Mouse (Mus musculus) MEL (cell line): ENCODE data around the gene Hes3.
A peak's percentile ranks its signal among the peaks of the same experiment; 100 is the strongest.

Experiments used
- CTCF ChIP-seq, 3 experiments: IDR thresholded peaks in 2 of 3; conservative IDR thresholded peaks in 1 of 3; 2 replicates each; pipeline ENCODE4 v1.5.1; 2011 to 2012; ENCODE audit warnings: low read length in 3 of 3, low read depth in 2 of 3, mild to moderate bottlenecking in 2 of 3, improper control_type of control experiment in 1 of 3, inconsistent platforms in 1 of 3, mixed read lengths in 1 of 3, moderate library complexity in 1 of 3; ENCODE audit not compliant: control insufficient read depth in 1 of 3, insufficient read depth in 1 of 3, poor library complexity in 1 of 3, severe bottlenecking in 1 of 3
- ELF1 ChIP-seq: IDR thresholded peaks from 2 replicates; pipeline ENCODE4 v1.6.1; 2014; ENCODE audit warnings: low read depth, mild to moderate bottlenecking, inconsistent platforms, low read length, improper control_type of control experiment, moderate library complexity
- EP300 ChIP-seq, 2 experiments: IDR thresholded peaks; 2 replicates each; pipeline ENCODE4 v1.6.1; 2011; ENCODE audit warnings: improper control_type of control experiment in 2 of 2, low read length in 2 of 2, low read depth in 1 of 2, mild to moderate bottlenecking in 1 of 2
- GABPA ChIP-seq: IDR thresholded peaks from 2 replicates; pipeline ENCODE4 v1.6.1; 2012; ENCODE audit warnings: low read depth, mild to moderate bottlenecking, inconsistent platforms, low read length, improper control_type of control experiment, moderate library complexity
- GATA1 ChIP-seq: IDR thresholded peaks from 2 replicates; pipeline ENCODE4 v1.6.1; 2011; ENCODE audit warnings: low read depth, low read length, improper control_type of control experiment
- HCFC1 ChIP-seq: IDR thresholded peaks from 2 replicates; pipeline ENCODE4 v1.6.1; 2012; ENCODE audit warnings: low read depth, mild to moderate bottlenecking, inconsistent platforms, low read length, improper control_type of control experiment, moderate library complexity
- KAT2A ChIP-seq: conservative IDR thresholded peaks from 2 replicates; pipeline ENCODE4 v1.6.1; 2012; ENCODE audit warnings: low read depth, low read length, improper control_type of control experiment, inconsistent platforms
- MAFK ChIP-seq: IDR thresholded peaks from 2 replicates; pipeline ENCODE4 v1.6.1; 2011; ENCODE audit warnings: low read depth, mild to moderate bottlenecking, low read length, improper control_type of control experiment, borderline replicate concordance
- MYB ChIP-seq: IDR thresholded peaks from 2 replicates; pipeline ENCODE4 v1.6.1; 2011; ENCODE audit warnings: mild to moderate bottlenecking, low read depth, low read length, improper control_type of control experiment
- POLR2A ChIP-seq, 2 experiments: IDR thresholded peaks; 2 replicates each; pipeline ENCODE4 v1.6.1; 2011 to 2012; ENCODE audit warnings: low read length in 2 of 2, mild to moderate bottlenecking in 2 of 2, control low read depth in 1 of 2, improper control_type of control experiment in 1 of 2, low read depth in 1 of 2, moderate library complexity in 1 of 2; ENCODE audit not compliant: control insufficient read depth in 1 of 2, insufficient read depth in 1 of 2, poor library complexity in 1 of 2
- RCOR1 ChIP-seq: IDR thresholded peaks from 2 replicates; pipeline ENCODE4 v1.6.1; 2012; ENCODE audit warnings: low read depth, mild to moderate bottlenecking, inconsistent platforms, low read length, improper control_type of control experiment
- SMC3 ChIP-seq: IDR thresholded peaks from 2 replicates; pipeline ENCODE4 v1.6.1; 2011; ENCODE audit warnings: low read depth, low read length, improper control_type of control experiment
- ZKSCAN1 ChIP-seq: IDR thresholded peaks from 2 replicates; pipeline ENCODE4 v1.6.1; 2012; ENCODE audit warnings: low read depth, mild to moderate bottlenecking, inconsistent platforms, low read length, improper control_type of control experiment, moderate library complexity
- ZNF384 ChIP-seq: IDR thresholded peaks from 2 replicates; pipeline ENCODE4 v1.6.1; 2012; ENCODE audit warnings: low read depth, mild to moderate bottlenecking, inconsistent platforms, low read length, improper control_type of control experiment

DNA sequence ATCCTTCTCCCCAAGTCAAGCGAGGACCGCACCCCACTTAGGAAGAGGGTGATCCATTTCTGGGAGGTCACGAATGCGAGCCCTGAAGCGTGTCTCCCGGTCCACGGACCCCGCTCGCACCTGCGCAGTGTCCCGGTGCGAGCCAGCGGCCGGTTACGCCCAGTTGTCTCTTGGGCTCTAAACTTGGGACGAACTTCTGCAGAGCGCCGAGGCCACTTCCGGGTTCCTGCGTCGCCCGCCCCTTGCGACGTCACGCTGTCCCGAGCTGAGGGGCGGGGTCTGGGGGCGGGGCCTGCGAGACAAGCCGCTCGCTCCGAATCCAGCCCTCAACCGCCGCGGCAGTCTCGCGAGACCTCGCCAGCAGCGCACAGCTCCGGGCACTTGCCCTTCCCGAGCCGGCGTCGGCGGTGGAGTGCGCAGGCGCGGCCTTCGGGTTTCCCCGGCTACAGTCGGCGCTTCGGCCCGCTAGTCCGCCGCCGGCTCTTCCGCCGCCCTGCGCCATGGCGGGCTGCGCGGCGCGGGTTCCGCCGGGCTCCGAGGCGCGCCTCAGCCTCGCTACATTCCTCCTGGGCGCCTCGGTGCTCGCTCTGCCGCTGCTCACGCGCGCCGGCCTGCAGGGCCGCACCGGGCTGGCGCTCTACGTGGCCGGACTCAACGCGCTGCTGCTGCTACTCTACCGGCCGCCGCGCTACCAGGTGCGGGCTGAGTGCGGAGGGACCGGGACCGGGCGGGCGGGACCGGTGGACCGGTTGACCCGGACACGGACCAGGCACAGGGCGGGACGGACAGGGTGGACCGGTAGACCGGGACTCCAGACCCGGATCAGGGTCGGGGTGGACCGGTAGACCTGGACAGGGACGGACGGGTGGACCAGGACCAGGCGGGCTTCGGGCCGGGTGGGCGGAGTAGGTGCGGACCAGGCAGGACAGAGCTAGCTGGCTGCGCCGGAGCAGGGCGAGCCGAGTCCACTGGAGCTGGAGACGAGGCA lies 5.7 kb upstream of the Hes3 start, which contains the start of gene Icmt:
- TF ChIP-seq CTCF (IDR thresholded peaks at IDR 0.05 in 2 of 3, conservative IDR thresholded peaks at IDR 0.05 in 1 of 3; ENCODE audit: control insufficient read depth in 1 of 3, insufficient read depth in 1 of 3, low read depth in 2 of 3, low read length in 3 of 3, poor library complexity in 1 of 3, severe bottlenecking in 1 of 3): no peak
- peak; percentile 80 to 96 for TF ChIP-seq POLR2A (IDR thresholded peaks at IDR 0.05; ENCODE audit: control insufficient read depth in 1 of 2, insufficient read depth in 1 of 2, low read depth in 1 of 2, low read length in 2 of 2, poor library complexity in 1 of 2)
- peak; percentile 89 for TF ChIP-seq HCFC1
- TF ChIP-seq ZNF384: no peak
- no peak for TF ChIP-seq GATA1
- no peak for TF ChIP-seq EP300 (IDR thresholded peaks at IDR 0.05; ENCODE audit: low read depth in 1 of 2, low read length in 2 of 2)
- no peak for TF ChIP-seq RCOR1
- peak; percentile 100 for TF ChIP-seq ELF1
- no peak for TF ChIP-seq GABPA
- no peak for TF ChIP-seq MAFK
- TF ChIP-seq ZKSCAN1: no peak
- no peak for TF ChIP-seq SMC3
- TF ChIP-seq KAT2A: no peak; the same call in 1 of the 2 replicates
- TF ChIP-seq MYB: no peak
